Mouse (Mus musculus): ENCODE data around the gene Bcl11a. TPM values are rescaled to one million over a fixed set of nuclear protein-coding genes. Genes with fewer than 3 reads are reported as not detected.

The Bcl11a gene
- total RNA-seq, 2 experiments from 2014 or later = 8.4 to 10.3 TPM

GRCm38 (mm10) chr11:24159656-24160055 is 81.8 kb downstream of the Bcl11a start:
- DNase-seq = no peak

- DNase-seq = no peak
Measured at GRCm38 (mm10) chr11:24161458-24161857, 83.6 kb downstream of the Bcl11a start.

GRCm38 (mm10) chr11:24162056-24162455 is 84.2 kb downstream of the Bcl11a start:
- peak; percentile 56 for DNase-seq

- DNase-seq = no peak
Measured at GRCm38 (mm10) chr11:24163072-24163471, 85.2 kb downstream of the Bcl11a start.

DNA sequence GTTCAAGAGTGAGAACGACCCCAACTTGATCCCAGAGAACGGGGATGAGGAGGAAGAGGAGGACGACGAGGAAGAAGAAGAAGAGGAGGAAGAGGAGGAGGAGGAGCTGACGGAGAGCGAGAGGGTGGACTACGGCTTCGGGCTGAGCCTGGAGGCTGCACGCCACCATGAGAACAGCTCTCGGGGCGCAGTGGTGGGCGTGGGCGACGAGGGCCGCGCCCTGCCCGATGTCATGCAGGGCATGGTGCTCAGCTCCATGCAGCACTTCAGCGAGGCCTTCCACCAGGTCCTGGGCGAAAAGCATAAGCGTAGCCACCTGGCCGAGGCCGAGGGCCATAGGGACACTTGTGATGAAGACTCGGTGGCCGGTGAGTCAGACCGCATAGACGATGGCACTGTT is 86.2 kb downstream of the Bcl11a start:
- no peak for DNase-seq

- no peak for DNase-seq
Measured at GRCm38 (mm10) chr11:24171675-24172285, 93.9 kb downstream of the Bcl11a start.

GRCm38 (mm10) chr11:24172585-24172984 is 94.7 kb downstream of the Bcl11a start:
- no peak for DNase-seq

GRCm38 (mm10) chr11:24174161-24174792 is 96.4 kb downstream of the Bcl11a start:
- no peak for DNase-seq

GRCm38 (mm10) chr11:24177458-24177857 is 99.6 kb downstream of the Bcl11a start:
- DNase-seq = no peak

GRCm38 (mm10) chr11:24178823-24179476 is 101.1 kb downstream of the Bcl11a start:
- DNase-seq = no peak

GRCm38 (mm10) chr11:24180040-24180439 is 102.2 kb downstream of the Bcl11a start:
- no peak for DNase-seq

- DNase-seq = no peak
Measured at GRCm38 (mm10) chr11:24183501-24183900, 105.6 kb downstream of the Bcl11a start.

DNA sequence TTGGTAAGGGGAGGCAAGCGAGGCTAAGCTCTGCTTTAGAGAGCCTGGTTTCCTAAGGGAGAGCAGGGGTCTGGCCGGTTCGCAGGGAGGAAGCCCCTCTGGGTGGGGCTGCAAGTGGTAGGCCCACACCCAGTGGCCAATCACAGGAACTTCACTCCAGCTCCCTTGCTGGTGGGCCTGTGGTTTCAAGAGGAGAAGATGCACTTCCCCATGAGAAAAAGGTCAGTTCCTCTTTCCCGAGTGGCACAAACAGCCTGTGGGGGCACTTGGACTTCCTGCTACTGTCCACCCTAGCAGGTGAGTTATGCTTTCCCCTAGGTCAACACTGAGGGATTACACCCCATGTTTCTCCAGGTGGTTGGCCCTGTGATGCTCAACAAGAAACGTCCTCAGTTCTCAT is 107.1 kb downstream of the Bcl11a start:
- DNase-seq = no peak

GRCm38 (mm10) chr11:24190411-24190810 is 112.6 kb downstream of the Bcl11a start:
- no peak for DNase-seq

GRCm38 (mm10) chr11:24196460-24197190 is 118.8 kb downstream of the Bcl11a start:
- DNase-seq = no peak

DNA sequence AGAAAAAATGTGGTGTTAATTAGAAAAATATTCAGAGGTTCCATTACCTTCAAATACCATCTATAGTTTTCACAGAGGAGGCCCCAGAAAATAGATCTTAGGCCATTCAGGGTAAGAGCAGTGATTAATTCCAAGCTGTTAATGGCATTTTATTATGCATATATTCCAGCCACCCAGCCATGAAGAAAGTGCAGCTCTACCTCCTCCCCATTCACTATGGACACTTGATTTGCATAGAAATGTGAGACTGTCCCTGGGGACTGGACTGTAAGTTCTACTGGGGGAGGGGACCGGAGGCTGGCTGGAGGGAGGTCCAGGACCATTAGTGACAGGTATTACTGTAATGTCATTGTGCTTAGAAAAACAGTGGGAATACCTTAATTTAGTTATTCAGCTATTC is 119.6 kb downstream of the Bcl11a start:
- DNase-seq = no peak

GRCm38 (mm10) chr11:24199560-24199959 is 121.7 kb downstream of the Bcl11a start:
- DNase-seq = no peak

DNA sequence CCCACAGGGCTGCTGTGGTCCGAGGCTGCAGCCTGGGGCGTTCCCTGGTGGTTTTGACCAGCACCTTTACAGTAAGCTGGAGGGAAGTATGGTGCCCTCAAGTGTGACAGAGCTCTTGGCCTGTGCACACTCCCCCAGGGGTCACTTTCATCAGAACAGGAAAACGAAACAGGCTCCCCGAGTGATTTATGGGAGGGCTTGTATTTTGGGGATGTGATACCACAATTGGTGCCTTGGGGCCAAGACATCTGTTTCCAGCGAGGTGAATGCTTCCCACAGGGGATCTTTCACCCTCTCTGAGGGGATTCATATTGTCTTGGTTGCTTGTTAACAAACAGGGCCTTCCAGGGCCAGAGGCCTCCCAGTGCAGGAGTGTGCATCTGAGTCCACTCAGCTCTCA is 122.5 kb downstream of the Bcl11a start:
- no peak for DNase-seq

- DNase-seq = no peak
Measured at GRCm38 (mm10) chr11:24201223-24201622, 123.4 kb downstream of the Bcl11a start.

- DNase-seq = no peak
Measured at GRCm38 (mm10) chr11:24202641-24203361, 124.9 kb downstream of the Bcl11a start.

DNA sequence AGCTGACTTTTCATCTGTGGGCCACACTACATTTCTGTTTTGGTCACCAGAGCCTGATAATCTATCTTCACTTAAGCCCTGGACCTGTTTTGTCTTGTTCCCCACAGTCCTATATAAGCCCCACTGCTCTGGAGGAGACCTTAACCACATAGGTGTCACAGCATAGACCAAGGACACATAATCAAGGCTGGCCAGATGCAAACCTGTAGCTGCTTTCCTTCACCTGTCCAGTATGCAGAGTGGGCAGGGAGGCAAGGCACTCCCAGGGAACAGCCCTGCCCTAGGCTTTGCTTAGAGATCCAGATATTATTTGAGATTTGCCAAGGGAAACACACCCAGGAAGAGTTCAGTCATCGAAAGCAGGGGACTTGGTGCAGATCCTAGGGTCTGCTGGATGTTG is 125.6 kb downstream of the Bcl11a start:
- DNase-seq = no peak

DNA sequence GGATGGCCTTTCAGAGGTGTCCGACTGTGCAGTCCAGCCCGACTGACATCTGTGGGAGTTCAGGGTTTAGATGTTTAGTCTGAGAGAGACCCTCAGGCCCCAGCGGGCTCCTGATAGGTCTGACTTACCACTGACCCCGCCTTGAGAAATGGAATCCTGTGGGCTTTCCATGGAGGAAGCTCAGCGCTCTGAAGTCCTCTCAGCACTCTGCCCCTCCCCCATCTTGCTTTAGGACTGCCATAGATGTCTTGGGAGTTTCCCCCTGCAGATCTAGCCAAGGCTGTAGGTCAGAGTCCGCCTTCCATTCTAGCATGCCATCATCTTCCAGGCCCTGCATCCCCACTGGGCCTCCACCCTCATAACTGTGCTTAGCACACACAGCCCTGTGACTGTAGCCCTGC is 131.1 kb downstream of the Bcl11a start:
- no peak for DNase-seq

All from heart, postnatal 4 days (tissue).